Mouse (Mus musculus) adrenal gland, postnatal 10 days (tissue): ENCODE measurements around the gene Trpm3. TPM values are rescaled to one million over a fixed set of nuclear protein-coding genes. Genes with fewer than 3 reads are reported as not detected.
A peak's percentile ranks its signal among the peaks of the same experiment; 100 is the strongest.

Experiments
- DNase-seq: peaks from one replicate; pipeline ENCODE4 v3.0.0; 2021; ENCODE audit warnings: mixed read lengths
- total RNA-seq, 2 experiments: library from RNA; stranded (reverse); gene quantifications; 2 replicates each; pipeline ENCODE4 v1.2.3; 2021

Gene Trpm3
- total RNA-seq, 2 experiments from 2014 or later, result 1.4 to 1.8 TPM

GRCm38 (mm10) chr19:22473030-22473712 is 334.3 kb downstream of the Trpm3 start:
- peak; percentile 61 for DNase-seq

- DNase-seq, result no peak
Measured at GRCm38 (mm10) chr19:22478295-22478989, 339.6 kb downstream of the Trpm3 start.

- no peak for DNase-seq
Measured at GRCm38 (mm10) chr19:22503469-22503868, 364.6 kb downstream of the Trpm3 start.

GRCm38 (mm10) chr19:22518508-22518907 is 379.7 kb downstream of the Trpm3 start:
- DNase-seq, result no peak

- DNase-seq, result no peak
Measured at GRCm38 (mm10) chr19:22527944-22528343, 389.1 kb downstream of the Trpm3 start.

GRCm38 (mm10) chr19:22542990-22543709 is 404.3 kb downstream of the Trpm3 start:
- DNase-seq, result no peak

GRCm38 (mm10) chr19:22552179-22552578 is 413.3 kb downstream of the Trpm3 start:
- DNase-seq, result peak; percentile 78

GRCm38 (mm10) chr19:22554421-22554941 is 415.6 kb downstream of the Trpm3 start:
- peak; percentile 7 for DNase-seq

GRCm38 (mm10) chr19:22572396-22572795 is 433.6 kb downstream of the Trpm3 start:
- no peak for DNase-seq

- no peak for DNase-seq
Measured at GRCm38 (mm10) chr19:22572849-22573248, 434.0 kb downstream of the Trpm3 start.

GRCm38 (mm10) chr19:22582120-22582745 is 443.4 kb downstream of the Trpm3 start:
- DNase-seq, result no peak

- no peak for DNase-seq
Measured at GRCm38 (mm10) chr19:22594492-22594891, 455.6 kb downstream of the Trpm3 start.

GRCm38 (mm10) chr19:22595246-22595645 is 456.4 kb downstream of the Trpm3 start:
- DNase-seq, result no peak

GRCm38 (mm10) chr19:22596715-22597114 is 457.9 kb downstream of the Trpm3 start:
- no peak for DNase-seq

- DNase-seq, result no peak
Measured at GRCm38 (mm10) chr19:22604322-22604721, 465.5 kb downstream of the Trpm3 start.

GRCm38 (mm10) chr19:22607985-22608684 is 469.3 kb downstream of the Trpm3 start:
- DNase-seq, result no peak

GRCm38 (mm10) chr19:22611621-22612020 is 472.8 kb downstream of the Trpm3 start:
- no peak for DNase-seq

GRCm38 (mm10) chr19:22615367-22615766 is 476.5 kb downstream of the Trpm3 start:
- DNase-seq, result no peak

GRCm38 (mm10) chr19:22624801-22625513 is 486.1 kb downstream of the Trpm3 start:
- no peak for DNase-seq

- no peak for DNase-seq
Measured at GRCm38 (mm10) chr19:22628878-22629277, 490.0 kb downstream of the Trpm3 start.

GRCm38 (mm10) chr19:22631316-22631715 is 492.5 kb downstream of the Trpm3 start:
- peak; percentile 25 for DNase-seq
